Mouse (Mus musculus): ENCODE results near the gene Peak1. TPM values are rescaled to one million over a fixed set of nuclear protein-coding genes. Genes with fewer than 3 reads are reported as not detected.

Peak1 gene
- polyA plus RNA-seq, 1 experiment from 2014 or later, result 13.8 TPM

GRCm38 (mm10) chr9:56204316-56204715, 213.6 kb downstream of the Peak1 start:
- no peak overlapping the region for H3K9ac ChIP-seq
- H3K27ac ChIP-seq, result no peak overlapping the region
- H3K27me3 ChIP-seq (replicated peaks), result no peaks in the 10 kb centered on the region
- 89% methylated on average over 4 of the region's 4 CpGs for WGBS
- no peak for ATAC-seq (ENCODE audit: insufficient read depth, low FRiP score, low read depth)
- 0 out of 2 replicates have a peak, but pooled peaks cover 4% of the 10 kb centered on the region for H3K4me1 ChIP-seq
- H3K9me3 ChIP-seq, result no peaks in the 10 kb centered on the region
- no peak overlapping the region for H3K4me2 ChIP-seq
- H3K36me3 ChIP-seq, result peaks cover 10% of the 10 kb centered on the region; the same call in 1 of the 2 replicates
- H3K4me3 ChIP-seq (replicated peaks), result no peak overlapping the region

GRCm38 (mm10) chr9:56200645-56201314, 217.1 kb downstream of the Peak1 start:
- 32% methylated on average over 14 of the region's 14 CpGs for WGBS
- H3K4me3 ChIP-seq (replicated peaks), result no peak overlapping the region
- H3K27me3 ChIP-seq (replicated peaks), result no peaks in the 10 kb centered on the region
- H3K4me2 ChIP-seq, result peak overlapping the region; percentile 21; the same call in 1 of the 2 replicates
- 0 out of 2 replicates have a peak, but pooled peaks cover 4% of the 10 kb centered on the region for H3K4me1 ChIP-seq
- no peaks in the 10 kb centered on the region for H3K9me3 ChIP-seq
- no peak overlapping the region for H3K27ac ChIP-seq
- H3K9ac ChIP-seq, result no peak overlapping the region
- H3K36me3 ChIP-seq, result peaks cover under 1% of the 10 kb centered on the region; the same call in 1 of the 2 replicates
- peak; percentile 63 for ATAC-seq (ENCODE audit: insufficient read depth, low FRiP score, low read depth)

- no peaks in the 10 kb centered on the region for H3K36me3 ChIP-seq
- no peaks in the 10 kb centered on the region for H3K9me3 ChIP-seq
- WGBS, result 67% methylated on average over 2 of the region's 2 CpGs
- 0 out of 2 replicates have a peak, but pooled peaks cover 4% of the 10 kb centered on the region for H3K4me1 ChIP-seq
- no peaks in the 10 kb centered on the region for H3K27me3 ChIP-seq (replicated peaks)
- H3K27ac ChIP-seq, result no peak overlapping the region
- no peak overlapping the region for H3K4me3 ChIP-seq (replicated peaks)
- H3K9ac ChIP-seq, result no peak overlapping the region
- H3K4me2 ChIP-seq, result no peak overlapping the region
- ATAC-seq (ENCODE audit: insufficient read depth, low FRiP score, low read depth), result no peak
Measured at GRCm38 (mm10) chr9:56200200-56200599, 217.7 kb downstream of the Peak1 start.

- H3K4me1 ChIP-seq, result 0 out of 2 replicates have a peak, but pooled peaks cover 7% of the 10 kb centered on the region
- no peak for ATAC-seq (ENCODE audit: insufficient read depth, low FRiP score, low read depth)
- H3K4me3 ChIP-seq (replicated peaks), result no peak overlapping the region
- no peak overlapping the region for H3K27ac ChIP-seq
- no peaks in the 10 kb centered on the region for H3K27me3 ChIP-seq (replicated peaks)
- H3K36me3 ChIP-seq, result no peaks in the 10 kb centered on the region
- no peaks in the 10 kb centered on the region for H3K9me3 ChIP-seq
- WGBS, result 80% methylated on average over 4 of the region's 4 CpGs
- H3K4me2 ChIP-seq, result no peak overlapping the region
- no peak overlapping the region for H3K9ac ChIP-seq
Measured at GRCm38 (mm10) chr9:56196921-56197320, 220.9 kb downstream of the Peak1 start.

GRCm38 (mm10) chr9:56195193-56195592, 222.7 kb downstream of the Peak1 start:
- no peaks in the 10 kb centered on the region for H3K27me3 ChIP-seq (replicated peaks)
- no peak overlapping the region for H3K9ac ChIP-seq
- H3K36me3 ChIP-seq, result no peaks in the 10 kb centered on the region
- no peak overlapping the region for H3K4me3 ChIP-seq (replicated peaks)
- H3K4me2 ChIP-seq, result no peak overlapping the region
- H3K27ac ChIP-seq, result no peak overlapping the region
- no peak for ATAC-seq (ENCODE audit: insufficient read depth, low FRiP score, low read depth)
- H3K9me3 ChIP-seq, result no peaks in the 10 kb centered on the region
- WGBS, result 57% methylated on average over 3 of the region's 3 CpGs
- 0 out of 2 replicates have a peak, but pooled peaks cover 9% of the 10 kb centered on the region for H3K4me1 ChIP-seq

GRCm38 (mm10) chr9:56191498-56192455, 226.1 kb downstream of the Peak1 start:
- Histone ChIP-seq H3K27ac (no peak overlapping the region), H3K4me2 (no peak overlapping the region), H3K4me3 (replicated peaks) (no peak overlapping the region), H3K4me1 (0 out of 2 replicates have a peak, but pooled peaks cover 9% of the 10 kb centered on the region), H3K9ac (no peak overlapping the region), H3K9me3 (no peaks in the 10 kb centered on the region), H3K36me3 (no peaks in the 10 kb centered on the region), H3K27me3 (replicated peaks) (no peaks in the 10 kb centered on the region)
- ATAC-seq (ENCODE audit: insufficient read depth, low FRiP score, low read depth), result no peak
- 46% methylated on average over 11 of the region's 11 CpGs for WGBS

- 45% methylated on average over 8 of the region's 8 CpGs for WGBS
- Histone ChIP-seq H3K27ac (no peak overlapping the region), H3K4me3 (replicated peaks) (no peak overlapping the region), H3K27me3 (replicated peaks) (no peaks in the 10 kb centered on the region), H3K9ac (no peak overlapping the region), H3K4me1 (no peaks in the 10 kb centered on the region), H3K4me2 (no peak overlapping the region), H3K36me3 (no peaks in the 10 kb centered on the region), H3K9me3 (no peaks in the 10 kb centered on the region)
- ATAC-seq (ENCODE audit: insufficient read depth, low FRiP score, low read depth), result no peak
Measured at GRCm38 (mm10) chr9:56180118-56180781, 237.6 kb downstream of the Peak1 start.

- H3K27ac ChIP-seq, result no peak overlapping the region
- H3K4me1 ChIP-seq, result no peaks in the 10 kb centered on the region
- no peak for ATAC-seq (ENCODE audit: insufficient read depth, low FRiP score, low read depth)
- no peaks in the 10 kb centered on the region for H3K9me3 ChIP-seq
- no peaks in the 10 kb centered on the region for H3K27me3 ChIP-seq (replicated peaks)
- WGBS, result 74% methylated on average over 6 of the region's 6 CpGs
- H3K4me2 ChIP-seq, result no peak overlapping the region
- H3K4me3 ChIP-seq (replicated peaks), result no peak overlapping the region
- no peak overlapping the region for H3K9ac ChIP-seq
- H3K36me3 ChIP-seq, result no peaks in the 10 kb centered on the region
Measured at GRCm38 (mm10) chr9:56179416-56180117, 238.3 kb downstream of the Peak1 start.

GRCm38 (mm10) chr9:56177354-56177753, 240.5 kb downstream of the Peak1 start:
- H3K4me3 ChIP-seq (replicated peaks), result no peak overlapping the region
- no peaks in the 10 kb centered on the region for H3K4me1 ChIP-seq
- no peak for ATAC-seq (ENCODE audit: insufficient read depth, low FRiP score, low read depth)
- no peaks in the 10 kb centered on the region for H3K36me3 ChIP-seq
- no peak overlapping the region for H3K27ac ChIP-seq
- H3K9me3 ChIP-seq, result no peaks in the 10 kb centered on the region
- WGBS, result 80% methylated on average over 4 of the region's 4 CpGs
- no peaks in the 10 kb centered on the region for H3K27me3 ChIP-seq (replicated peaks)
- no peak overlapping the region for H3K9ac ChIP-seq
- no peak overlapping the region for H3K4me2 ChIP-seq

GRCm38 (mm10) chr9:56175316-56175715, 242.6 kb downstream of the Peak1 start:
- H3K27ac ChIP-seq, result no peak overlapping the region
- no peak overlapping the region for H3K4me3 ChIP-seq (replicated peaks)
- H3K27me3 ChIP-seq (replicated peaks), result no peaks in the 10 kb centered on the region
- H3K9me3 ChIP-seq, result no peaks in the 10 kb centered on the region
- no peaks in the 10 kb centered on the region for H3K4me1 ChIP-seq
- no peak overlapping the region for H3K9ac ChIP-seq
- ATAC-seq (ENCODE audit: insufficient read depth, low FRiP score, low read depth), result no peak
- H3K4me2 ChIP-seq, result no peak overlapping the region
- no peaks in the 10 kb centered on the region for H3K36me3 ChIP-seq
- 86% methylated on average over 3 of the region's 3 CpGs for WGBS

- Histone ChIP-seq H3K9me3 (no peaks in the 10 kb centered on the region), H3K9ac (no peak overlapping the region), H3K4me2 (no peak overlapping the region), H3K36me3 (no peaks in the 10 kb centered on the region), H3K27ac (no peak overlapping the region), H3K4me3 (replicated peaks) (no peak overlapping the region), H3K27me3 (replicated peaks) (no peaks in the 10 kb centered on the region), H3K4me1 (no peaks in the 10 kb centered on the region; the same call in 1 of the 2 replicates)
- WGBS, result 71% methylated on average over 6 of the region's 6 CpGs
- ATAC-seq (ENCODE audit: insufficient read depth, low FRiP score, low read depth), result no peak
Measured at GRCm38 (mm10) chr9:56167690-56168089, 250.2 kb downstream of the Peak1 start.
